In the genomic region with DNA sequence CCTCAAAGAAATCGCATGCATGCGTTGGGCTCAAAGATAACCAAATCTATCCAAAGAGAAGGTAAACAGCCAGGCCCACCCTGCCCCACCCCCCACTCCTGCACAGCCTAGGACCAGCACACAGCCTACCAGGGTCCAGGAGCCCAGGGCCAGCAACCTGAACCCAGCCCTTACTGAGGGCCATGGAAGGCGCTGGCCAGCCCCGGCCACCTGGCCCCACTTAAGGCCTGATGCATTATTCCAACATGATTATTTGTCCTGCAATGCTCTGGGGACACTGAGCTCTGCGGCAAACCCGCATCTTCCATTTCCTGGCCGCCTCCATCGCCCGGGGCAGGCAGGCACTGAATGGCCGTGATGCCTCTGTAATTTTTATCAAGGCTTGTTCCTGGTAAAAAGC, we compare ENCODE assay signal across 10 mouse cellular contexts.
DNase-seq lines count a peak whose midpoint lies in the region; ATAC-seq and TF ChIP-seq lines count a peak whose summit lies in the region.
"Had no signal": no experiment of that assay in that cellular context is flagged by ENCODE, and none has a peak within 500 bp of the region (broad histone marks: within the 10 kb centered on the region; RNA-seq: fewer than 3 reads in every experiment).

No protein-coding gene starts in this region.

- H3K4me1 ChIP-seq in hindbrain, embryonic 10.5 days (replicated peaks) = peaks cover 78% of the 10 kb centered on the region
- peaks cover 32% of the 10 kb centered on the region for H3K4me1 ChIP-seq in hindbrain, embryonic 14.5 days (replicated peaks; ENCODE audit: control insufficient read depth, insufficient read depth, low read length)
- peaks cover 8% of the 10 kb centered on the region for H3K4me1 ChIP-seq in embryonic facial prominence, embryonic 11.5 days (ENCODE audit: control insufficient read depth, insufficient read depth, low read length)
- 0 out of 2 replicates have a peak, but pooled peaks cover 7% of the 10 kb centered on the region for H3K4me1 ChIP-seq in intestine, postnatal 0 days (replicated peaks; ENCODE audit: control insufficient read depth, insufficient read depth, low read length)
- peaks cover 33% of the 10 kb centered on the region for H3K4me1 ChIP-seq in midbrain, embryonic 14.5 days (ENCODE audit: control insufficient read depth, insufficient read depth, low read length)

- peaks cover 71% of the 10 kb centered on the region for H3K27me3 ChIP-seq in hindbrain, embryonic 10.5 days (ENCODE audit: insufficient read depth, poor library complexity, severe bottlenecking)
- 0 out of 2 replicates have a peak, but pooled peaks cover under 1% of the 10 kb centered on the region for H3K27me3 ChIP-seq in hindbrain, embryonic 14.5 days (ENCODE audit: control insufficient read depth, insufficient read depth, low read length)
- peaks cover 2% of the 10 kb centered on the region; the same call in 1 of the 2 replicates for H3K27me3 ChIP-seq in embryonic facial prominence, embryonic 11.5 days (ENCODE audit: control insufficient read depth, insufficient read depth, low read length)
- H3K27me3 ChIP-seq in intestine, postnatal 0 days (replicated peaks; ENCODE audit: control insufficient read depth, insufficient read depth, low read length) = no peaks in the 10 kb centered on the region
- 0 out of 2 replicates have a peak, but pooled peaks cover 4% of the 10 kb centered on the region for H3K27me3 ChIP-seq in midbrain, embryonic 14.5 days (ENCODE audit: control insufficient read depth, insufficient read depth, low read length)

- no peak overlapping the region for H3K9ac ChIP-seq in hindbrain, embryonic 14.5 days
- 0 out of 2 replicates have a peak overlapping the region, but pooled peaks have one; percentile 9 for H3K9ac ChIP-seq in embryonic facial prominence, embryonic 11.5 days (replicated peaks; ENCODE audit: low read length)
- H3K9ac ChIP-seq in intestine, postnatal 0 days (ENCODE audit: low read depth, low read length) = no peak overlapping the region
- peak overlapping the region; percentile 29; the same call in 1 of the 2 replicates for H3K9ac ChIP-seq in midbrain, embryonic 14.5 days (replicated peaks; ENCODE audit: low read length)

- DNase-seq in hindbrain, embryonic 10.5 days (ENCODE audit: low spot score) = peak; percentile 61
- DNase-seq in hindbrain, embryonic 14.5 days (ENCODE audit: low spot score) = no peak
- DNase-seq in embryonic facial prominence, embryonic 11.5 days (ENCODE audit: low spot score) = peak; percentile 66
- peak; percentile 77 for DNase-seq in midbrain, embryonic 14.5 days
- no peak for DNase-seq in urinary bladder, postnatal 4 days (ENCODE audit: low spot score in 2 of 2)
- no peak for DNase-seq in cerebellum, adult 11 months

- no peak overlapping the region for H3K4me3 ChIP-seq in hindbrain, embryonic 10.5 days
- H3K4me3 ChIP-seq in hindbrain, embryonic 14.5 days (replicated peaks; ENCODE audit: low read length) = no peak overlapping the region
- H3K4me3 ChIP-seq in embryonic facial prominence, embryonic 11.5 days (ENCODE audit: low read depth, low read length) = no peak overlapping the region
- no peak overlapping the region for H3K4me3 ChIP-seq in intestine, postnatal 0 days (ENCODE audit: low read depth, low read length)
- H3K4me3 ChIP-seq in midbrain, embryonic 14.5 days (replicated peaks; ENCODE audit: low read depth, low read length) = no peak overlapping the region

- H3K36me3 ChIP-seq in hindbrain, embryonic 10.5 days = no peaks in the 10 kb centered on the region
- H3K36me3 ChIP-seq in hindbrain, embryonic 14.5 days (replicated peaks; ENCODE audit: control insufficient read depth, insufficient read depth) = no peaks in the 10 kb centered on the region
- no peaks in the 10 kb centered on the region for H3K36me3 ChIP-seq in embryonic facial prominence, embryonic 11.5 days (replicated peaks; ENCODE audit: control insufficient read depth, insufficient read depth, low read depth, low read length)
- no peaks in the 10 kb centered on the region for H3K36me3 ChIP-seq in intestine, postnatal 0 days (ENCODE audit: control insufficient read depth, insufficient read depth)
- no peaks in the 10 kb centered on the region for H3K36me3 ChIP-seq in midbrain, embryonic 14.5 days (ENCODE audit: control insufficient read depth, insufficient read depth, low read length)

- no peak for ATAC-seq in hindbrain, embryonic 14.5 days (ENCODE audit: low FRiP score)
- peak; percentile 54; the same call in 1 of the 2 replicates for ATAC-seq in embryonic facial prominence, embryonic 11.5 days (replicated peaks; ENCODE audit: insufficient number of reproducible peaks, low FRiP score, low TSS enrichment, low read depth)
- no peak for ATAC-seq in intestine, postnatal 0 days
- ATAC-seq in midbrain, embryonic 14.5 days (ENCODE audit: low FRiP score, low TSS enrichment) = peak; percentile 67; the same call in 1 of the 2 replicates
- no peak for ATAC-seq in megakaryocyte-erythroid progenitor cell, adult 5-6 weeks (replicated peaks; ENCODE audit: low FRiP score, low TSS enrichment, poor library complexity, severe bottlenecking)
- ATAC-seq: CD4-positive, CD25-positive, alpha-beta regulatory T cell, adult 4 months had no signal

- no peak overlapping the region for H3K4me2 ChIP-seq in hindbrain, embryonic 14.5 days (replicated peaks)
- H3K4me2 ChIP-seq in embryonic facial prominence, embryonic 11.5 days (ENCODE audit: low read depth, low read length) = peak overlapping the region; percentile 13; the same call in 1 of the 2 replicates
- peak overlapping the region; percentile 39 for H3K4me2 ChIP-seq in intestine, postnatal 0 days (replicated peaks; ENCODE audit: low read depth)
- H3K4me2 ChIP-seq in midbrain, embryonic 14.5 days (ENCODE audit: low read length) = no peak overlapping the region; the same call in 1 of the 2 replicates

- TF ChIP-seq CTCF in intestine, postnatal 0 days (IDR thresholded peaks at IDR 0.05; ENCODE audit: low read depth) = no peak

- H3K27ac ChIP-seq in hindbrain, embryonic 10.5 days = peak overlapping the region; percentile 77
- no peak overlapping the region; the same call in 1 of the 2 replicates for H3K27ac ChIP-seq in hindbrain, embryonic 14.5 days
- peak overlapping the region; percentile 28; the same call in 1 of the 2 replicates for H3K27ac ChIP-seq in embryonic facial prominence, embryonic 11.5 days (replicated peaks; ENCODE audit: low read depth, low read length)
- peak overlapping the region; percentile 70; the same call in 1 of the 2 replicates for H3K27ac ChIP-seq in intestine, postnatal 0 days (ENCODE audit: low read depth, low read length)
- peak overlapping the region; percentile 67 for H3K27ac ChIP-seq in midbrain, embryonic 14.5 days (replicated peaks; ENCODE audit: low read depth, low read length)
- H3K27ac ChIP-seq: macrophage had no signal

- no peaks in the 10 kb centered on the region for H3K9me3 ChIP-seq in hindbrain, embryonic 10.5 days
- H3K9me3 ChIP-seq in hindbrain, embryonic 14.5 days (ENCODE audit: control insufficient read depth, low read length) = no peaks in the 10 kb centered on the region
- no peaks in the 10 kb centered on the region for H3K9me3 ChIP-seq in embryonic facial prominence, embryonic 11.5 days (replicated peaks; ENCODE audit: control insufficient read depth, low read length)
- no peaks in the 10 kb centered on the region for H3K9me3 ChIP-seq in intestine, postnatal 0 days (ENCODE audit: control insufficient read depth)
- H3K9me3 ChIP-seq in midbrain, embryonic 14.5 days (ENCODE audit: control insufficient read depth, low read length) = no peaks in the 10 kb centered on the region

- WGBS in hindbrain, embryonic 10.5 days = 28% methylated on average over 10 of the region's 10 CpGs
- 21% methylated on average over 10 of the region's 10 CpGs for WGBS in hindbrain, embryonic 14.5 days
- 16% methylated on average over 10 of the region's 10 CpGs for WGBS in embryonic facial prominence, embryonic 11.5 days
- 45% methylated on average over 10 of the region's 10 CpGs for WGBS in intestine, postnatal 0 days
- WGBS in midbrain, embryonic 14.5 days = 16% methylated on average over 10 of the region's 10 CpGs

Comparison
In these comparisons a context has a peak if more than half of its experiments do, and no peak if none do; other contexts are left out.
1. DNase-seq: peak in hindbrain, embryonic 10.5 days (single experiment), embryonic facial prominence, embryonic 11.5 days (single experiment) and midbrain, embryonic 14.5 days (single experiment); none in hindbrain, embryonic 14.5 days (single experiment), urinary bladder, postnatal 4 days (0 of 2) and cerebellum, adult 11 months (single experiment).
2. ATAC-seq: peak in embryonic facial prominence, embryonic 11.5 days (single experiment) and midbrain, embryonic 14.5 days (single experiment); none in hindbrain, embryonic 14.5 days (single experiment), intestine, postnatal 0 days (single experiment) and megakaryocyte-erythroid progenitor cell, adult 5-6 weeks (single experiment).
3. H3K4me2 ChIP-seq: peak in embryonic facial prominence, embryonic 11.5 days (single experiment) and intestine, postnatal 0 days (single experiment); none in hindbrain, embryonic 14.5 days (single experiment) and midbrain, embryonic 14.5 days (single experiment).
4. H3K9ac ChIP-seq: peak in embryonic facial prominence, embryonic 11.5 days (single experiment) and midbrain, embryonic 14.5 days (single experiment); none in hindbrain, embryonic 14.5 days (single experiment) and intestine, postnatal 0 days (single experiment).